Mouse (Mus musculus): Measurements from ENCODE around the gene Mfsd12.

Mfsd12 gene

GRCm38 (mm10) chr10:81329194-81329975 is 27.9 kb upstream of the Mfsd12 start:
- peak; percentile 83 for DNase-seq

GRCm38 (mm10) chr10:81330007-81330406 is 27.3 kb upstream of the Mfsd12 start:
- peak; percentile 54 for DNase-seq

GRCm38 (mm10) chr10:81332277-81332676 is 25.0 kb upstream of the Mfsd12 start:
- DNase-seq, result no peak

GRCm38 (mm10) chr10:81334324-81334723 is 23.0 kb upstream of the Mfsd12 start:
- no peak for DNase-seq

- DNase-seq, result peak; percentile 77
Observed at GRCm38 (mm10) chr10:81335393-81336340, 21.6 kb upstream of the Mfsd12 start.

GRCm38 (mm10) chr10:81336558-81336957 is 20.7 kb upstream of the Mfsd12 start:
- DNase-seq, result no peak

- DNase-seq, result peak; percentile 57
Observed at GRCm38 (mm10) chr10:81340551-81341332, 16.5 kb upstream of the Mfsd12 start.

GRCm38 (mm10) chr10:81341333-81341949 is 15.8 kb upstream of the Mfsd12 start:
- DNase-seq, result peak; percentile 87

GRCm38 (mm10) chr10:81342686-81343505 is 14.4 kb upstream of the Mfsd12 start, which contains the start of gene Gipc3:
TSS of gene Gipc3 (minus strand) at chr10:81343266.
- DNase-seq, result peak; percentile 46

- peak; percentile 48 for DNase-seq
Observed at GRCm38 (mm10) chr10:81344421-81345161, 12.7 kb upstream of the Mfsd12 start.

- no peak for DNase-seq
Observed at GRCm38 (mm10) chr10:81345162-81345534, 12.1 kb upstream of the Mfsd12 start.

- DNase-seq, result peak; percentile 80
Observed at GRCm38 (mm10) chr10:81346453-81347067, 10.7 kb upstream of the Mfsd12 start.

GRCm38 (mm10) chr10:81349146-81349545 is 8.1 kb upstream of the Mfsd12 start:
- DNase-seq, result peak; percentile 85

- no peak for DNase-seq
Observed at GRCm38 (mm10) chr10:81349961-81350350, 7.3 kb upstream of the Mfsd12 start.

- DNase-seq, result peak; percentile 100
Observed at GRCm38 (mm10) chr10:81350351-81351063, 6.8 kb upstream of the Mfsd12 start, which contains the start of gene Hmg20b. TSS of gene Hmg20b (minus strand) at chr10:81350480.

- peak; percentile 45 for DNase-seq
Observed at GRCm38 (mm10) chr10:81351678-81352291, 5.5 kb upstream of the Mfsd12 start.

- DNase-seq, result no peak
Observed at GRCm38 (mm10) chr10:81354738-81355477, 2.4 kb upstream of the Mfsd12 start.

GRCm38 (mm10) chr10:81355533-81355932 is 1.8 kb upstream of the Mfsd12 start:
- DNase-seq, result no peak
